Mouse (Mus musculus): ENCODE results near the gene Sos2.
"Not testable (repeated sequence)": the region's sequence is repeated elsewhere in the genome, so short reads cannot be mapped to it uniquely, and the experiment has no call there.

Sos2 gene

DNA sequence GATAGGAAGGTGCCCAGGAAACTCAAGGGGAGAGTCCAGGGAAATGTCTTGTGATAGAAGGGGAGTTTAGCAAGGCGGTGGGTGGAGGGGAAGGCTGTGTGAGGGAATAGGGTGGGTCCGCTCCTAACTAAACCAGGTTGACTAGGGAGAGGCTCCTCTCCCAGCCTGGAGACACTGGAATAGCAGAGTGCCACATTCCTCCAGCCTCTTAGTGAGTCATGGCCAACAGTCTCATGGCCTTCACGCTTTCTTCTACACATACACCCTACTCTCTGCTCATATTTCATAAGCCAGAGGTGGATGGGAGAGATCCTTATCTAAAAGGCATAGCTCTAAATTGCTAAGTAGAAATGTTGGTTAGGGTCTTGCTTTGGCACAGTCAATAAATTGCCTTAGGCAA lies 111.7 kb downstream of the Sos2 start:
- DNase-seq (ENCODE audit: low spot score in 2 of 2) = no peak

- DNase-seq (ENCODE audit: low spot score in 2 of 2) = no peak
Observed at GRCm38 (mm10) chr12:69568266-69568665, 113.4 kb downstream of the Sos2 start.

DNA sequence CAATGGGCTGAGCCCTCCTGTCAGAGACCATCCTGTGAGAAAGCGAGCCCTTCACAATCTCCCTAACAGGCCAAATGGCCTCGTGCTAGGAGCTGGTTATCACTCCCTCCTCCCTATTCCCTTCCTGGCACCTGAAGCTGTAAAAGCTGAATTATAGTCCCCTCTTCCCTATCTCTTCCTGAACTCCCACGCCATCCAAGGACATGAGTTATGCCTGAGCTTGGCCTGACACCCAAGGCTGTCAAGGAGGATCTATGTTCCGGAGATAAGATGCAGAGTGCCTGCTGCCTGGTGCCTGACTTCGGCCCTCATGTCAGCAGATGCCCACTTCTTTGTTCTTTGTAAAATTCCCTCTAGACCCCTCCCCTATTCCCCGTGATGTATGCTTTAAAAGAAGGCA lies 120.6 kb downstream of the Sos2 start:
- not testable (repeated sequence) for DNase-seq (ENCODE audit: low spot score in 2 of 2)

- no peak for DNase-seq (ENCODE audit: low spot score in 2 of 2)
Observed at GRCm38 (mm10) chr12:69556221-69556861, 125.3 kb downstream of the Sos2 start.

GRCm38 (mm10) chr12:69545456-69546178 lies 136.0 kb downstream of the Sos2 start:
- DNase-seq (ENCODE audit: low spot score in 2 of 2) = no peak

GRCm38 (mm10) chr12:69544994-69545393 lies 136.7 kb downstream of the Sos2 start:
- no peak for DNase-seq (ENCODE audit: low spot score in 2 of 2)

- DNase-seq (ENCODE audit: low spot score in 2 of 2) = no peak
Observed at GRCm38 (mm10) chr12:69544562-69544961, 137.1 kb downstream of the Sos2 start.

DNA sequence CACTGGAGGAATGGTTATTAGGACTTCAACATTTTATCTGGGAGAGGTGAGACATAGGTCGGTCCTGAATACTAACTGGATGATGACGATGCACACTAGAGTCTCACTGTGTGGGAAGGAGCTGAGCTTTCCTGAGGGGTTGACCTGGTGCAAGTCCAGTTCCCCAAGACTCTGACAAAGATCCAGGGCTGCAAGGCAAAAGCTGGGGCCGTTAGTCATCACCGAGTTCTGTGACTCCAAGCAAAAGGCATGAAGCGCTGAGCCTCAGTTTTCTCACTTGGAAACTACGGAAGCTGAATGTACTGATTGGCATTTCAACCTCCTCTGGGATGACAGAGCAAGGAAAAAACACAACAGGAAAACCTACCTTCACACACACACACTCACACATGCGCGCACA lies 139.3 kb downstream of the Sos2 start:
- no peak for DNase-seq (ENCODE audit: low spot score in 2 of 2)

DNA sequence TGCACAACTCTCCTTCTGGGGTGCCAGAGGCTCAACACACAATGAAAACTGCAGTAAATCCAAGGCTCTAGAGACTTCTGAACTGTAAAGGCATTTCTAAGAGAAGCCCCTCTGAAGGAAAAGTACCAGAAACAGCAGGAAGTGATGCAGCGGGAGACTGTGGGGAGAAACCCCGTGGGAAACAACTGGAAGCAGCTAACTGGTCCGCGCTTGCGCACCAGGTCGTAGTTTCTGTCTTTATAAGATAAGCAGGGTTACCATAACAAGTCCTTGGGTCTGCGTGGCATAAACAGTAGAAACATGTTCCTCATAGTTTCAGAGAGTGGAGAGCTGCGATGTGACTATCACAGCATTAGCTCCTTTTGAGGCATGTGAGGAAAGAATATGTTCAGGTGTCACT lies 140.0 kb downstream of the Sos2 start:
- no peak for DNase-seq (ENCODE audit: low spot score in 2 of 2)

DNA sequence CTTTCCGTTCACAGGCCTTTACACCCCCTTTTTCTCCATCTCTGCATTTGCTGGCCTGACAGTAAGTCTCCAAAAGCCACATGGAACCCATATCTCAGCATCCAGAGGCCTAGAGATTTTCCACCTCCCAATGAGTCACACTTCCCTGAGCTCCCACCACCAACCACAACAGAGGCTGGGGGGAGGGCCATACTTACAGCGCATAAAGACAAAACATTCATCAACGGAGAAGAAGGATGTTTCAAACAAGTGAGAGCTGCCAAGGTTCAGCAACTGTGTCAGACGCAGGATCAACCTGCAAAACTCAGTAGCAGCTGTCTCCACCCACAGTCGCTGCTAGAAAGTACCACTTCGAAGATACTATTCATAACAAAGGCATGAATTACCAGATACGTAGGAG lies 142.3 kb downstream of the Sos2 start:
- DNase-seq (ENCODE audit: low spot score in 2 of 2) = peak in 1 of 2 experiments; percentile 26

DNA sequence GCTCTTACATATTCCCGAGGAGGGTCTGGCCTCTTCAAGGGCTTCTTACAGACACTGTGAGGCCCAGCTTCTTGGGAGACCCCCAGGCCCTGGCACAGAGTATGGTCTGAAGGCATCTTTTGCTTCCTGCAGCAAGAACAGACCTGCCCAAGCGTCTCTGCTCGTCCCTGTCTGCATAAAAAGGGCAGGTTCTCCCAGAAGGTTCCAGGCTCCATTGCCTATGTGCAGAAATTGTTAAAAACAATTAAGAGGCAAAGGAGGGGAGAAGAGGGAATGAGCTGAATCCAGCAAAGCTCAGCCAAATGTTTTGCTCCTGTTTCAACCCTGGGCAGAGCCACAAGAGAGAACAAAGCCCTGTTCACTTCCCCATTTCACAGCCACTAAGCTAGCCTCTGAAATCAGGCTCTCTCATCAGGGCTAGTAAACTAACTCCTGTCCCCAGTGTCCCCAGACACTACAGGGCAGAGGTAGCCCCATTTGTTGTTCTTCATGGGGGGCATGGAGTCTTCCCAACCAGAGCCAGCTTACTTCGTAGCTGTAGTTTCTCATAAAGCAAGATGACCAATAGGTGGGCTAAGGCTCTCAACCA lies 143.2 kb downstream of the Sos2 start:
- no peak for DNase-seq (ENCODE audit: low spot score in 2 of 2)

GRCm38 (mm10) chr12:69537675-69538361 lies 143.8 kb downstream of the Sos2 start:
- peak; percentile 15 to 40 for DNase-seq (ENCODE audit: low spot score in 2 of 2)

DNA sequence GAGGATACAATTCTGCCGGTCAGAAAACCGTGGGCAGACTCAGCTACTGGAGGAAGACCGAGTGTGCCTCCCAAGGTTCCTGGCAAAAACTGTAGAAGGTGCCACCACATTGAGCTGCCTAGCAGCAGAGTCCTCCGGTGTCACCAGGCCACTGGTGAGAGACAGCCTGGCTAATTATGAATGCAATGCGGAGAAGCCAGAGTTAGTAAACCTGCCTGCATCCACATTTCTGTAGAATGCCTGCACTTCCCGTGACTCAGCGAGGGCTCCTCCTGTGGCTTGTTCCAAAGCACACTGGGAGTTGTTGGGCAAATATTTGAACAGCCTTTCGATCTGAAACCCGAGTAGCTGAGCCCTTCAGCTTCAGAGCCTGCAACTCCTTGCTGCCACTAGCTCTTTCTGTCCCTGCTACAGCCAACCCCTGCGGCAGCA lies 144.4 kb downstream of the Sos2 start:
- peak in 1 of 2 experiments; percentile 29 for DNase-seq (ENCODE audit: low spot score in 2 of 2)

DNA sequence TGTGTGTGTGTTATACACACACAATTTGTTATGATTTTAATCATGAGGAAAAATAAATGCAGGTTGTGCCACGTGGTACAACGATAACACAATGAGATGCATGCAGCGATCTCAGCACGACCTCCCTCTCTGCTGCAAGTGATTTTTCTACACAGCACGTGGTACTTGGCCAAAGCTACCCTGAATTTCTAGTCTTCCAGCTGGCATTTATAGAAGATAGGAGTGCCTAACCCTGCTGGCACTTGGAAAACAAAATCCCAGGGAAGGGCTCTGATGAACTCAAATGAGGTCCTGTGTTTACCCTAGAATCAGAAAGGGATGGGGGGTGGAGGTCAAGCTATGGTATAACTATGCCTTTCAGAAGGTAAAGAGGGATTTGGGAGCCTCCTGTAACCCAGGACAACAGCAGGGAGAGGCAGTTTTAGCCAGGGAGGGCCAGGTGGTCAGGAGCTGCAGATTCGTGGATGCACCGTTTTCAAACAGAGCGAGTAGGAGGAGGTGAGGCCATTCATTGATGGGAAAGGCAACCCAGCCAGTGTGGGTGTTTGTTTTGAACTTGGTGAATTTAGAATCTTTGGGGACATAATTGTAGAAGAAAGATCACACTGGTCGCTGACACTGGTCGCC lies 144.9 kb downstream of the Sos2 start:
- DNase-seq (ENCODE audit: low spot score in 2 of 2) = no peak
